Mouse (Mus musculus) stomach, embryonic 14.5 days (tissue): Measurements from ENCODE around the gene Ptpru. TPM values are rescaled to one million over a fixed set of nuclear protein-coding genes. Genes with fewer than 3 reads are reported as not detected.

Experiments
- ATAC-seq: fragments of 200-750 bp; cut with Nextera tagmentation; 2 replicates; pipeline ENCODE4 v1.8.0; 2017; ENCODE audit warnings: low read depth, moderate TSS enrichment; ENCODE audit not compliant: insufficient number of reproducible peaks, insufficient read depth, low FRiP score
- H3K27ac ChIP-seq: fragments of 300-500 bp; sonication (generic); 2 replicates; pipeline ENCODE4 v1.5.1; 2014; ENCODE audit warnings: mild to moderate bottlenecking, low read length, moderate library complexity, mixed read lengths
- H3K27me3 ChIP-seq: fragments of 300-500 bp; sonication (generic); 2 replicates; pipeline ENCODE4 v1.6.1; 2014; ENCODE audit warnings: low read length, control low read depth, mixed read lengths; ENCODE audit not compliant: control insufficient read depth, insufficient read depth
- H3K36me3 ChIP-seq: fragments of 300-500 bp; sonication (generic); 2 replicates; pipeline ENCODE4 v1.6.1; 2014; ENCODE audit warnings: mild to moderate bottlenecking, control low read depth, low read length, moderate library complexity, mixed read lengths; ENCODE audit not compliant: control insufficient read depth, insufficient read depth
- H3K4me1 ChIP-seq: fragments of 300-500 bp; sonication (generic); 2 replicates; pipeline ENCODE4 v1.6.1; 2014; ENCODE audit warnings: low read length, control low read depth, mixed read lengths; ENCODE audit not compliant: control insufficient read depth, insufficient read depth
- H3K4me2 ChIP-seq: fragments of 300-500 bp; sonication (generic); replicated peaks from 2 replicates; pipeline ENCODE4 v1.6.1; 2014; ENCODE audit warnings: low read depth, low read length, control low read depth
- H3K4me3 ChIP-seq: fragments of 300-500 bp; sonication (generic); 2 replicates; pipeline ENCODE4 v1.5.1; 2014; ENCODE audit warnings: low read depth, low read length, control low read depth
- H3K9ac ChIP-seq: fragments of 300-500 bp; sonication (generic); replicated peaks from 2 replicates; pipeline ENCODE4 v1.6.1; 2014; ENCODE audit warnings: low read depth, mild to moderate bottlenecking, control low read depth, low read length, moderate library complexity, mixed read lengths
- H3K9me3 ChIP-seq: fragments of 300-500 bp; sonication (generic); 2 replicates; pipeline ENCODE4 v1.6.1; 2016; ENCODE audit warnings: low read depth, low read length, control low read depth; ENCODE audit not compliant: control insufficient read depth
- WGBS: fragments of 180-500 bp; shearing (Covaris S2); extraction: QIAGEN DNeasy Blood & Tissue Kit; methylation state at CpG from one replicate; pipeline ENCODE4 v1.1.7; 2014; 5-methylcytosine and 5-hydroxymethylcytosine counted together
- polyA plus RNA-seq: library from polyadenylated mRNA; unstranded; fragments of >200 nt; fragmentation: Nextera tagmentation; extraction: Ambion mirVana; gene quantifications from 2 replicates; pipeline ENCODE4 v1.2.1, GENCODE M21; 2014

Gene Ptpru
- polyA plus RNA-seq, 1 experiment from 2014 or later = 18.0 TPM

DNA sequence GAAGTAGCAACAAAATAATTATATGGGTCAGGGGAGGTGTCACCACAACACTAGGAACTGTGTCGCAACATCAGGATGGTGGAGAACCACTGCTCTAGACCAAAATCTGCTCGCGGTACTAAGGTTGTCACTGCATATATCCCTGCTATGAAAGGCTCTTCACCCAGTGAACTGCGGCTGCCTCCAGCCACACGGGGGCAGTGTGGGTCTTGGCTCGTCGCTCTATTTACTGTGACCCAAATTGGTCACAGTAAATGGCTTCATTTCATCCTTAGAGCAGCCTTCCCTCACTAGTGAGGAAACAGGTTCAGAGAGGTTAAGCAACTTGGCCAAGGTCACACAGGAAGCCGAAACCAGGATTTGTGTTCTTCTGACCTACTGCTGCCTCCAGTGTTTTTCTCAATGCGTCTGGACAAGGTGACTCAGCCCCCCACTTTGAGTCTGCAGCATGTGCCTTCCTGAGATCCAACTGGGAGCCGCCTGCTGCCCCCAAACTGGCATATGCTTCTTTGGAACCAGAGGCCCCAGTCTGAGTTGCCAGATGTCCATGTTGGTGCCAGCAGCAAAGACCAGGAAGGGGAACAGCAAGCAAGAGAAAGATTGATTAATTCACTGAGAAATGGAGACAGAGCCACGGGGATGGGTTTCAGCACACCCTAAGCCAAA is 114.5 kb downstream of the Ptpru start:
- Histone ChIP-seq H3K9me3 (no peaks in the 10 kb centered on the region), H3K4me2 (no peak overlapping the region), H3K27ac (no peak overlapping the region), H3K4me3 (no peak overlapping the region), H3K9ac (no peak overlapping the region), H3K27me3 (no peaks in the 10 kb centered on the region), H3K4me1 (no peaks in the 10 kb centered on the region), H3K36me3 (no peaks in the 10 kb centered on the region)
- ATAC-seq = no peak
- 52% methylated on average over 11 of the region's 11 CpGs for WGBS

DNA sequence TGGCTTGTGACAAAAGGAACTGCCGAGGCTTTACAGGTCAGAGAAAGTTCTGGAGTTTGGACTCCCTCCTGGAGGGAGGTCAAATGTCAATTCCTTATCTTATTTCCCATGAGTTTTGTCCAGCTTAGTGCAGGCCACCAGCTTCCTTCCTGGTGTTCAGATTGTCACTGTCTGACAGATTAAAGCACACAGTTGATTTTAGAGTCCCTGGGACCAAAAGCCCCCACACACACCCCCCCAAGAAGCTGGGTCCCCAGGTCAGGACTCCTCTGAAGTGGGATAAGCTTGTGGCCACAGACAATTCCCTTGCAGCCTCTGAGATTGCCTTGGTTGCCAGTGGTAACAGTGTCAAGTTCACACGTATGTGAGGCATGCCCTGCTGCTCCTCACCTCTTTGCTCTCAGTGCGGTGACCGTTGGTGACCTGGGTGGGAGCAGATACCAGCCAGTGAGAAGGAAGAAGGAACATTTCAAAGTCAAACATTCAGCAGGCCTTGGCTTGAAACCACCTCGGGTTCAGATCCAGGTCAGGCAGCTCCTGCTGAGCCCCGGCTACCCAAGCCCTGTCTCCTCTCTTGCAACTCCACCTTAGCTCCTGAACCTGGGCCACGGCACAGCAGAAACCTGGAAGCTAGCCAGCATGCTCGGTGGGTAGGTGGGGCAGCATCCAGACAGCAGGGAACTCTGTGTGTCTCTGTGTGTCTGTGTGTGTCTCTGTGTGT is 115.8 kb downstream of the Ptpru start:
- H3K36me3 ChIP-seq = no peaks in the 10 kb centered on the region
- ATAC-seq = peak; percentile 84
- H3K27ac ChIP-seq = peak overlapping the region; percentile 53; the same call in 1 of the 2 replicates
- no peak overlapping the region for H3K4me2 ChIP-seq
- 12% methylated on average over 8 of the region's 8 CpGs for WGBS
- no peak overlapping the region for H3K9ac ChIP-seq
- no peaks in the 10 kb centered on the region for H3K4me1 ChIP-seq
- H3K9me3 ChIP-seq = no peaks in the 10 kb centered on the region
- H3K27me3 ChIP-seq = no peaks in the 10 kb centered on the region
- no peak overlapping the region for H3K4me3 ChIP-seq

DNA sequence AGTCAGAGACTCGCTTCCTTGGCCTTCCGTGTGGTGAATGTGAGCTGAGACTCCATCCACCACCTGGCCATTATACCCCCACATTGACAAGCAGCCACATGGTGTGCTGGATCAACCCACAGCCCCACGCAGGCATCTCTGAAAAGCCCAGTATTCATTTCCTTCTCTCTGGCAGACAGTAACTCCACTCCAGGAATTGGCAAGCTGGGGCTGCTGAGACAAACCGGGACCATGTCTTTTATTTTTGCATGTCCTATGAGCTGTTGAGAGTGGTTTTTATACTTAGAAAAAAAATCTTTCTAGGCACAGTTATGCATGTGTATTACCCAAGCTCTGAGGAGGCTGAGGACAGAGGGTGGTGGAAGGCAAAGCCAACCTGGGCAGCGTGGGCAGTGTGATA is 118.9 kb downstream of the Ptpru start:
- H3K36me3 ChIP-seq = no peaks in the 10 kb centered on the region

More for the DNA sequence above, 118.9 kb downstream of the Ptpru start:
- no peaks in the 10 kb centered on the region for H3K27me3 ChIP-seq
- WGBS = 75% methylated on average over 5 of the region's 5 CpGs
- no peaks in the 10 kb centered on the region for H3K4me1 ChIP-seq
- no peak overlapping the region for H3K4me2 ChIP-seq
- H3K4me3 ChIP-seq = no peak overlapping the region
- no peaks in the 10 kb centered on the region for H3K9me3 ChIP-seq
- no peak overlapping the region for H3K9ac ChIP-seq
- H3K27ac ChIP-seq = no peak overlapping the region
- no peak for ATAC-seq

Other genes starting within 250 kb of the Ptpru start
- 47.6 and 48.6 TPM in 2 replicates for gene Mecr, start 5.2 kb upstream of the Ptpru start, polyA plus RNA-seq
- 95.3 and 104 TPM in 2 replicates for gene Srsf4, start 35.3 kb upstream of the Ptpru start, polyA plus RNA-seq
- 0.71 and 1.4 TPM in 2 replicates for gene Tmem200b, start 83.5 kb upstream of the Ptpru start, polyA plus RNA-seq
- gene Gm10300, start 236.4 kb upstream of the Ptpru start, polyA plus RNA-seq = 0.14 and 0.27 TPM in 2 replicates
- 55.0 and 57.3 TPM in 2 replicates for gene Epb41, start 237.0 kb upstream of the Ptpru start, polyA plus RNA-seq